Comparison of ENCODE assay signal across 9 mouse cellular contexts in genomic region chr6:98956522-98957169, GRCm38 (mm10).
DNase-seq lines count a peak whose midpoint lies in the region; ATAC-seq and TF ChIP-seq lines count a peak whose summit lies in the region.
"Had no signal": no experiment of that assay in that cellular context is flagged by ENCODE, and none has a peak within 500 bp of the region (broad histone marks: within the 10 kb centered on the region; RNA-seq: fewer than 3 reads in every experiment).

No protein-coding gene starts in this region.

- H3K4me3 ChIP-seq in heart, postnatal 0 days (ENCODE audit: low read depth, low read length) = no peak overlapping the region
- no peak overlapping the region for H3K4me3 ChIP-seq in ES-Bruce4 (ENCODE audit: low read depth, low read length)
- no peak overlapping the region for H3K4me3 ChIP-seq in kidney, embryonic 14.5 days (ENCODE audit: low read length)
- H3K4me3 ChIP-seq: liver, embryonic 15.5 days had no signal

- TF ChIP-seq CTCF in heart, postnatal 0 days (IDR thresholded peaks at IDR 0.05; ENCODE audit: low read depth) = peak; percentile 34
- peak; percentile 49 for TF ChIP-seq CTCF in ES-Bruce4 (IDR thresholded peaks at IDR 0.05; ENCODE audit: low read depth, low read length)
- TF ChIP-seq CTCF in brain, embryonic 14.5 days (IDR thresholded peaks at IDR 0.05; ENCODE audit: borderline replicate concordance, extremely low read depth, insufficient read depth, insufficient read length) = 0 out of 2 replicates have a peak, but pooled peaks have one; percentile 0

- no peak overlapping the region for H3K9ac ChIP-seq in heart, postnatal 0 days (replicated peaks; ENCODE audit: low read depth, low read length)
- H3K9ac ChIP-seq in ES-Bruce4 (ENCODE audit: low read depth, poor library complexity, severe bottlenecking) = no peak overlapping the region
- no peak overlapping the region for H3K9ac ChIP-seq in kidney, embryonic 14.5 days (ENCODE audit: low read depth, low read length)
- H3K9ac ChIP-seq: liver, embryonic 15.5 days had no signal

- peaks cover 17% of the 10 kb centered on the region for H3K36me3 ChIP-seq in heart, postnatal 0 days (replicated peaks; ENCODE audit: control insufficient read depth, insufficient read depth, low read length)
- peaks cover 5% of the 10 kb centered on the region; the same call in 1 of the 2 replicates for H3K36me3 ChIP-seq in ES-Bruce4 (ENCODE audit: control insufficient read depth, insufficient read depth, low read length, poor library complexity, severe bottlenecking)
- no peaks in the 10 kb centered on the region; the same call in 1 of the 2 replicates for H3K36me3 ChIP-seq in kidney, embryonic 14.5 days (ENCODE audit: control insufficient read depth, insufficient read depth, low read length)

- H3K4me1 ChIP-seq in heart, postnatal 0 days (ENCODE audit: control insufficient read depth, insufficient read depth) = peaks cover 7% of the 10 kb centered on the region; the same call in 1 of the 2 replicates
- H3K4me1 ChIP-seq in ES-Bruce4 (ENCODE audit: control insufficient read depth, insufficient read depth, low read length) = no peaks in the 10 kb centered on the region
- no peaks in the 10 kb centered on the region for H3K4me1 ChIP-seq in kidney, embryonic 14.5 days (ENCODE audit: control insufficient read depth, insufficient read depth, low read length)
- H3K4me1 ChIP-seq: liver, embryonic 15.5 days had no signal

- WGBS in heart, postnatal 0 days = 60% methylated on average over 9 of the region's 9 CpGs
- WGBS in kidney, embryonic 14.5 days = 88% methylated on average over 9 of the region's 9 CpGs

- H3K27ac ChIP-seq in heart, postnatal 0 days (ENCODE audit: low read depth) = no peak overlapping the region
- no peak overlapping the region for H3K27ac ChIP-seq in ES-Bruce4 (ENCODE audit: insufficient read depth, low read length)
- H3K27ac ChIP-seq in kidney, embryonic 14.5 days (ENCODE audit: low read depth, low read length) = no peak overlapping the region
- H3K27ac ChIP-seq: liver, embryonic 15.5 days had no signal

- TF ChIP-seq POLR2A in ES-Bruce4 (IDR thresholded peaks at IDR 0.05; ENCODE audit: insufficient read depth, low read length) = no peak
- no peak for TF ChIP-seq POLR2A in brain, embryonic 14.5 days (IDR thresholded peaks at IDR 0.05; ENCODE audit: borderline replicate concordance, extremely low read depth, insufficient read depth, insufficient read length, poor library complexity, severe bottlenecking)

- H3K27me3 ChIP-seq in heart, postnatal 0 days (ENCODE audit: control insufficient read depth, insufficient read depth, low read length) = no peaks in the 10 kb centered on the region
- no peaks in the 10 kb centered on the region for H3K27me3 ChIP-seq in ES-Bruce4 (ENCODE audit: control insufficient read depth, insufficient read depth, low read length, poor library complexity, severe bottlenecking)
- H3K27me3 ChIP-seq in kidney, embryonic 14.5 days (ENCODE audit: control insufficient read depth, insufficient read depth, low read length) = no peaks in the 10 kb centered on the region
- H3K27me3 ChIP-seq: liver, embryonic 15.5 days had no signal

- no peak for TF ChIP-seq EP300 in heart, postnatal 0 days (IDR thresholded peaks at IDR 0.05; ENCODE audit: low read depth)
- TF ChIP-seq EP300 in ES-Bruce4 (IDR thresholded peaks at IDR 0.05; ENCODE audit: insufficient read depth, low read depth, low read length) = no peak

- DNase-seq in heart, postnatal 0 days (ENCODE audit: low spot score) = no peak
- DNase-seq in heart, adult 8-10 months (ENCODE audit: low spot score) = no peak
- DNase-seq in brain, embryonic 14.5 days (ENCODE audit: low read depth) = no peak
- peak; percentile 35 to 36 for DNase-seq in spleen, postnatal 36 days (ENCODE audit: low spot score in 2 of 2)
- no peak for DNase-seq in left cerebral cortex, adult 8-10 months (ENCODE audit: low spot score in 2 of 2)
- DNase-seq: kidney, adult 18-20 months had no signal

- ATAC-seq in heart, postnatal 0 days (ENCODE audit: insufficient read depth, low read depth) = no peak
- no peak for ATAC-seq in kidney, embryonic 14.5 days (ENCODE audit: low FRiP score, low TSS enrichment)

- H3K4me2 ChIP-seq in heart, postnatal 0 days (ENCODE audit: low read depth, low read length) = no peak overlapping the region
- H3K4me2 ChIP-seq in kidney, embryonic 14.5 days (replicated peaks; ENCODE audit: low read depth, low read length) = no peak overlapping the region
- H3K4me2 ChIP-seq: liver, embryonic 15.5 days had no signal

- no peaks in the 10 kb centered on the region for H3K9me3 ChIP-seq in heart, postnatal 0 days (replicated peaks; ENCODE audit: control insufficient read depth, low read length)
- H3K9me3 ChIP-seq in ES-Bruce4 (replicated peaks; ENCODE audit: control insufficient read depth, insufficient read depth, low read length, poor library complexity, severe bottlenecking) = no peaks in the 10 kb centered on the region
- H3K9me3 ChIP-seq in kidney, embryonic 14.5 days (ENCODE audit: control insufficient read depth, low read length) = no peaks in the 10 kb centered on the region
- H3K9me3 ChIP-seq: liver, embryonic 15.5 days had no signal

Comparison
In these comparisons a context has a peak if more than half of its experiments do, and no peak if none do; other contexts are left out.
1. DNase-seq: peak in spleen, postnatal 36 days (2 of 2); none in heart, postnatal 0 days (single experiment), heart, adult 8-10 months (single experiment), brain, embryonic 14.5 days (single experiment) and left cerebral cortex, adult 8-10 months (0 of 2).
2. Peak in every context shown above with its lines, with median percentiles within 50 percentile points of each other: CTCF ChIP-seq.